Mouse (Mus musculus) embryonic fibroblast, embryonic 13.5 days (primary cell): ENCODE measurements around the gene Sgsm2. TPM values are rescaled to one million over a fixed set of nuclear protein-coding genes. Genes with fewer than 3 reads are reported as not detected.

Source experiments
- H3K27ac ChIP-seq: 2 replicates; pipeline ENCODE4 v1.5.1; 2012; ENCODE audit warnings: low read length, control low read depth, inconsistent platforms; ENCODE audit not compliant: insufficient read depth
- H3K4me1 ChIP-seq: 2 replicates; pipeline ENCODE4 v1.6.1; 2011; ENCODE audit warnings: low read length; ENCODE audit not compliant: control insufficient read depth, insufficient read depth
- H3K4me3 ChIP-seq: 2 replicates; pipeline ENCODE4 v1.5.1; 2011; ENCODE audit warnings: mild to moderate bottlenecking, control low read depth, low read length; ENCODE audit not compliant: insufficient read depth
- CTCF ChIP-seq: IDR thresholded peaks from 2 replicates; pipeline ENCODE4 v1.5.1; 2011; ENCODE audit warnings: mild to moderate bottlenecking, control low read depth, low read length, moderate library complexity, borderline replicate concordance; ENCODE audit not compliant: insufficient read depth
- POLR2A ChIP-seq: IDR thresholded peaks from 2 replicates; pipeline ENCODE4 v1.6.1; 2011; ENCODE audit warnings: low read depth, mild to moderate bottlenecking, control low read depth, low read length, moderate library complexity
- polyA plus RNA-seq: library from polyadenylated mRNA; stranded (reverse); fragments of >200 nt; gene quantifications from 2 replicates; pipeline ENCODE4 v1.2.4, GENCODE M21; 2011; ENCODE audit warnings: low read depth; ENCODE audit not compliant: missing spikeins, insufficient read length

Gene Sgsm2
- polyA plus RNA-seq, 1 experiment, result 11.4 TPM

DNA sequence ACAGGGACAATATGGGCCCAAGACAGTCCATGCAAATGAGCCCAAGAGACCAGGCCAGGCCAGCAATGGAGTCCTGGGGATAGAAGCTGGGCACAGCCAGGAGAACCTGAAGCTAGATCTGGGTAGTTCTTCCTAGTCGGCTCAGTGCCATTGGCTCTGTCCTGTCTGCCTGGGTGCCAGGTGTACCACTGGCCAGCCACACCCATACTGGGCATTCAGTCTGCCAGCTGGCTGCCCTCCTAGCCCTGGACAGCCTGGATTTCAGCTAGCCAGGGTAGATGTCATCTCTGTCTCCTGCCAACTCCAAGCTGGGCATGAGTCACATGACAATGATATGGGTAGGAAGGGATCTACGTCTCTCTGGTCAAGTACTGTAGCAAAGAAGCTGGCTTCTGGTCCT lies 29.7 kb downstream of the Sgsm2 start:
- H3K4me3 ChIP-seq, result no peak overlapping the region
- peaks cover 6% of the 10 kb centered on the region for H3K4me1 ChIP-seq
- no peak overlapping the region for H3K27ac ChIP-seq
- TF ChIP-seq CTCF, result no peak

GRCm38 (mm10) chr11:74866640-74867039 lies 30.2 kb downstream of the Sgsm2 start:
- H3K27ac ChIP-seq, result no peak overlapping the region
- H3K4me3 ChIP-seq, result no peak overlapping the region
- TF ChIP-seq CTCF (no peak), POLR2A (no peak)
- H3K4me1 ChIP-seq, result peaks cover 8% of the 10 kb centered on the region

- Histone ChIP-seq H3K4me1 (peaks cover 4% of the 10 kb centered on the region; the same call in 1 of the 2 replicates), H3K27ac (no peak overlapping the region), H3K4me3 (no peak overlapping the region)
- TF ChIP-seq POLR2A (no peak), CTCF (no peak)
Observed at GRCm38 (mm10) chr11:74865252-74865651, 31.6 kb downstream of the Sgsm2 start.

DNA sequence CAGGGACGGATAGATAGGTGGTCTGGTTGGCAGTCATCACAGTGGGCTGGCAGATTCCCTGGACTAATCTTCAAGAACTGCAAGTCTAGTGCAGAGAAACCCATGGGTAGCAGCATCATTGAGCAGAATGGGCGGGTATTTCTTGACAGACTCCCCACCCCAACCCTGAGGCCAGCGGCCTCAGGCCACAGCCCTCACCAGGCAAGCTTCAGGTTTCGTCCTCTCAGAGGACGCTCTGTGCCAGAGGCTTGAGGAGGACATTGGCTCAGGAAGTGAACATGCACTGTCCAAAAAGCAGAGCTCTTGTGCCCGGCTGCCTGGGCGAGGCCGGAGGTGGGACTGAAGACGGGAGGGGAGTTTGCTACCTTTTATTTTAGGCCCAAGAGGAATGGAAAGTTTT lies 32.4 kb downstream of the Sgsm2 start:
- H3K27ac ChIP-seq, result no peak overlapping the region
- peaks cover 4% of the 10 kb centered on the region; the same call in 1 of the 2 replicates for H3K4me1 ChIP-seq
- TF ChIP-seq CTCF, result no peak
- TF ChIP-seq POLR2A, result no peak
- H3K4me3 ChIP-seq, result no peak overlapping the region

DNA sequence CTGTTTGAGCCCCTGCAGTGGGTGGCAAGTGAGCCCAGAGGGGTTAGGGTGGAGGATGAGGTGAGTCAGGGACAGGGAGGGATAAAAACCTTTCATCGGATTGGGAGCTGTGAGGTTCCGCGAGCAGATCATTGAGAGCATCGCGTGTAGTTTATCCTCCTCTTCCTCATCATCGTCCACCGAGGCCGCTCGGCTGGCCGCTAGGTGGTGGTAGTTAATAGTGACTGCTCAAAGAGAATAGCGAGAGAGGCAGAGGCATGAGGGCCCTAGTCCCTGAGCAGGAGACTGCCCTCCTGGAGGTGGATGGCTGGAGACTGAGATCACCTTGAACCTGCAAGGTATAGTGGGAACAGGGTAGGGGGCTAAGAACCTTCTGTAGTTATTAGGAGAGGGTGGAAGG lies 33.4 kb downstream of the Sgsm2 start:
- peak; percentile 55; the same call in 1 of the 2 replicates for TF ChIP-seq CTCF
- TF ChIP-seq POLR2A, result no peak

GRCm38 (mm10) chr11:74862129-74862528 lies 34.7 kb downstream of the Sgsm2 start:
- Histone ChIP-seq H3K4me1 (peaks cover 4% of the 10 kb centered on the region; the same call in 1 of the 2 replicates), H3K27ac (no peak overlapping the region), H3K4me3 (no peak overlapping the region)
- TF ChIP-seq POLR2A (no peak), CTCF (no peak)

More for the DNA sequence above, 33.4 kb downstream of the Sgsm2 start:
- Histone ChIP-seq H3K4me1 (peaks cover 4% of the 10 kb centered on the region; the same call in 1 of the 2 replicates), H3K27ac (no peak overlapping the region), H3K4me3 (no peak overlapping the region)

- TF ChIP-seq POLR2A (no peak), CTCF (no peak)
- H3K4me1 ChIP-seq, result peaks cover 4% of the 10 kb centered on the region; the same call in 1 of the 2 replicates
- H3K27ac ChIP-seq, result no peak overlapping the region
- no peak overlapping the region for H3K4me3 ChIP-seq
Observed at GRCm38 (mm10) chr11:74857756-74858155, 39.1 kb downstream of the Sgsm2 start.

- TF ChIP-seq POLR2A (no peak), CTCF (no peak)
- H3K27ac ChIP-seq, result no peak overlapping the region
- H3K4me3 ChIP-seq, result no peak overlapping the region
- H3K4me1 ChIP-seq, result no peaks in the 10 kb centered on the region
Observed at GRCm38 (mm10) chr11:74850998-74851661, 45.7 kb downstream of the Sgsm2 start.

GRCm38 (mm10) chr11:74847919-74848521 lies 48.8 kb downstream of the Sgsm2 start:
- H3K4me1 ChIP-seq, result 0 out of 2 replicates have a peak, but pooled peaks cover 2% of the 10 kb centered on the region
- no peak overlapping the region for H3K4me3 ChIP-seq
- H3K27ac ChIP-seq, result no peak overlapping the region
- TF ChIP-seq POLR2A (no peak), CTCF (peak; percentile 77)

DNA sequence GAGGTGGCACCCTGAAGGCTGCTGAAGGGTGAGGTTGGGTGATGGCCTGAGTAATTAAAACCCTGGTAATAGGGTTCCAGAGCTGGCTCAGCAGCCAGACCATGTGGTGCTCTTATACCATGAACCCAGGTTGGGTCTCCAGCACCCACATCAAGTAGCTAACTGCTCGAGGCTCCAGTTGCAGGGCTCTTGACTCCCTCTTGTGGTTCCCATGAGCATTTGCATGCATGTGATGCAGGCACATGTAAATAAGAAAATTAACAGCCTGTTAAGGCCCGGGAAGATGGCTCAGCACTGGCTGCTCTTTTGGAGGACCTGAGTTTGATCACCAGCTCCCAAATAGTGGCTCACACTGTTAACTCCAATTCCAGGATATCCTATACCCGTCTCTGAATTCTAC lies 51.1 kb downstream of the Sgsm2 start:
- TF ChIP-seq CTCF (no peak), POLR2A (no peak)
- no peak overlapping the region for H3K4me3 ChIP-seq
- H3K27ac ChIP-seq, result no peak overlapping the region
- H3K4me1 ChIP-seq, result 0 out of 2 replicates have a peak, but pooled peaks cover 2% of the 10 kb centered on the region
